Mouse (Mus musculus) C2C12 (cell line): ENCODE results near the gene Kifc1. TPM values are rescaled to one million over a fixed set of nuclear protein-coding genes. Genes with fewer than 3 reads are reported as not detected.

Experiments
- H3K27me3 ChIP-seq: one replicate; pipeline ENCODE4 v1.6.1; 2011; ENCODE audit not compliant: control insufficient read depth, insufficient read depth, insufficient read length
- H3K36me3 ChIP-seq: one replicate; pipeline ENCODE4 v1.6.1; 2011; ENCODE audit not compliant: control insufficient read depth, insufficient read depth
- H3K4me3 ChIP-seq: one replicate; pipeline ENCODE4 v1.5.1; 2011; ENCODE audit warnings: mild to moderate bottlenecking, control low read depth; ENCODE audit not compliant: poor library complexity, insufficient read depth, severe bottlenecking
- H3K79me2 ChIP-seq: one replicate; pipeline ENCODE4 v1.6.1; 2011; ENCODE audit not compliant: control insufficient read depth, insufficient read depth
- H3K79me3 ChIP-seq: one replicate; pipeline ENCODE4 v1.6.1; 2011; ENCODE audit warnings: low read depth, control low read depth
- H3ac ChIP-seq: one replicate; pipeline ENCODE3; 2011; ENCODE audit warnings: low read depth; ENCODE audit not compliant: control insufficient read depth, insufficient read length
- CEBPB ChIP-seq: IDR thresholded peaks from one replicate; pipeline ENCODE4 v1.6.1; 2011; ENCODE audit warnings: low read depth, mild to moderate bottlenecking, control low read depth, moderate library complexity
- CTCF ChIP-seq: IDR thresholded peaks from one replicate; pipeline ENCODE4 v1.5.1; 2011; ENCODE audit not compliant: control insufficient read depth, insufficient read depth, insufficient read length
- FOSL1 ChIP-seq: IDR thresholded peaks from one replicate; pipeline ENCODE4 v1.8.0; 2011; ENCODE audit warnings: mild to moderate bottlenecking, low read length; ENCODE audit not compliant: poor library complexity, insufficient read depth, severe bottlenecking
- MAX ChIP-seq: IDR thresholded peaks from one replicate; pipeline ENCODE4 v1.6.1; 2011; ENCODE audit warnings: mild to moderate bottlenecking, control low read depth
- MYOD1 ChIP-seq: IDR thresholded peaks from one replicate; pipeline ENCODE4 v1.6.1; 2011; ENCODE audit warnings: low read depth; ENCODE audit not compliant: control insufficient read depth, insufficient read length
- MYOG ChIP-seq: IDR thresholded peaks from one replicate; pipeline ENCODE4 v1.6.1; 2011; ENCODE audit not compliant: control insufficient read depth, insufficient read length; ENCODE audit errors: extremely low read depth
- USF1 ChIP-seq: IDR thresholded peaks from one replicate; pipeline ENCODE4 v1.6.1; 2011; ENCODE audit warnings: low read depth, mild to moderate bottlenecking, control low read depth, moderate library complexity
- microRNA-seq: library from miRNA; unstranded; fragments of <30 nt; microRNA quantifications from one replicate; pipeline ENCODE4, GENCODE M21; 2019; ENCODE audit warnings: borderline microRNAs expressed
- polyA plus RNA-seq: library from polyadenylated mRNA; unstranded; fragments of >200 nt; fragmentation: generic; extraction: Trizol; gene quantifications from one replicate; pipeline ENCODE4 v1.2.1, GENCODE M21; 2012; ENCODE audit warnings: missing spikeins

The Kifc1 gene
- polyA plus RNA-seq, 1 experiment = 68.6 TPM

DNA sequence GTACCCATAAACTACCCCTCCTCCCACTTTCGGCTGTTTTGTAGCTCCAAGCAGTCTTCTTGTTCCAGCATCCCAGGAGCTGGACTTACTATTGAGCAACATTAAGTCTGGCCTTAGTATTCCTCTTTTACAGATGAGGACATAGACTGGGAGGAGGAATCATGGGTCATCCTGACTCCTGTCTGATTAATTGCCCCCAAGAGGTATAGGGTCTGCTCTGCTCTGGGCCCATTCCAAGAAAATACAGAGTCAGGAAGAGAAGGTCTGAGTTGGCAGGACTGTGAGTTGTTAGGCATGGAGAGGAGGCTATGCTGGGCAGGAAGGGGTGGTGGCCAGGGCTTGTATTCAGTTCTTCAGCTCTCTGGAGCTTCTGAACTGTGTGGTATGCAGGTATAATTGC is 46.3 kb downstream of the Kifc1 start:
- Histone ChIP-seq H3K79me2 (peaks cover 10% of the 10 kb centered on the region), H3ac (no peak overlapping the region), H3K4me3 (no peak overlapping the region), H3K27me3 (no peaks in the 10 kb centered on the region), H3K79me3 (no peaks in the 10 kb centered on the region), H3K36me3 (peaks cover 12% of the 10 kb centered on the region)
- TF ChIP-seq MYOG (no peak), MYOD1 (no peak), MAX (no peak), USF1 (no peak), CTCF (no peak), FOSL1 (no peak), CEBPB (no peak)

DNA sequence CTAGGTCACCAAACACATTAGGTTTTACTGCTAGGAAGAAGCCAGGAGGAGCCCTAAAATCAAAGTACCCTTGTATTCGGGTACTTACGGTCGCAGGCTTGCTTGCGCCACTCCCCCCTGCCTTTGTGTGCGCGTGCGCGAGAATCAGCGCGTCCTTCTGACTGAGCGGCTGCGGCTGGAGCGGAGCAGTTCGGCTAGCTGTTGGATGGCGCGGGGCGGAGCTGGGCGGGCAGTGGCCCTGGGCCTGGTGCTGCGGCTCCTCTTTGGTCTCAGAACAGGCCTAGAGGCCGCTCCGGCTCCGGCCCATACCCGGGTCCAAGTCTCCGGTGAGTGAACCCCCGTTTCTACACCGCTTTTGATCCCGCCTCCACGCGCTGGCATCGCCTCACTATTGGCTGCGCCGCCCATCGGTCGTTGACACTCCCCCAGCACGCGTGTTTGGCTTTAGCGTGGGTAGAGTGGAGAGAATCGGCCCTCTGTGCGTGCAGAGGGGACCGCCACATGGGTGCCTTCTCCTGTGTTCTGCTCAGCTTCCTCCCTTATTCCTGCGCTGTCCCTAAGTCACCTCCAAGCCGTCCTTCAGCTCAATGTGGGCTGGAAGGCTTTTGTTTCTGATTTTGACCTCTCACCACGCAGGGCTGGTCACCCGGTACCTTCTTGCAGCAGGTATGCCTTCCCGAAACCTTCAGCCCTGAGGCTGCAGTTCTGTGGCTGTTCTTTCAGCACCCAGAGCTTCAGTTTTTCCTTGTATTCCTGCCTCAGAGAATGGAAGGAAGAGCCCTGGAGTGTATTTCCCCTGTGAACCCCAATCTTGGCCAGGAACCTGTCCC is 47.3 kb downstream of the Kifc1 start, which contains the start of gene Cd320:
Cd320 (plus strand) TSS at position 126 of the 830 bp plus-strand sequence.
- Histone ChIP-seq H3K79me2 (peaks cover 10% of the 10 kb centered on the region), H3K36me3 (peaks cover 22% of the 10 kb centered on the region), H3K4me3 (peak within 1 kb of the TSS; percentile 63), H3ac (peak within 1 kb of the TSS; percentile 87), H3K27me3 (no peaks in the 10 kb centered on the region), H3K79me3 (no peaks in the 10 kb centered on the region)
- no peak for TF ChIP-seq MYOD1
- no peak for TF ChIP-seq FOSL1
- no peak for TF ChIP-seq MYOG
- no peak for TF ChIP-seq CTCF
- no peak for TF ChIP-seq USF1
- TF ChIP-seq MAX = peak; percentile 13
- peak; percentile 60 for TF ChIP-seq CEBPB

DNA sequence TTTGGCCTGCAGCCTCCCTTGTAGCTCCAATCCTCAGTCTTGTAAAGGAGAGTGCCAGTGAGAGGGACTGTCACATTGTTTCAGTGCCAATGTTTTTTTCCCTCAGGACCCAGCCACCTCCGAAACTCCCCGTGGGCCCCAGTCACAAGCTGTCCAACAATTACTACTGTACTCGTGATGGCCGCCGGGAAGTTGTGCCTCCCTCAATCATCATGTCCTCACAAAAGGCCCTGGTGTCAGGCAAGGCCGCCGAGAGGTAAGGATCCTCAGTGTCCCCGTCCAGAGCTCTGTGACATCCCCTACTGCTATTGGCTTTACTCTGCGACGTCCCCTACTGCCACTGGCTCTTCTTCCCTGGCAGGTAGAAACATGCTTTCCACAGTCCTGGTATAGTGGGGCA is 60.9 kb downstream of the Kifc1 start:
- no peak overlapping the region for H3K4me3 ChIP-seq
- no peak for TF ChIP-seq CEBPB
- no peak for TF ChIP-seq MYOD1
- TF ChIP-seq MAX = no peak
- TF ChIP-seq CTCF = no peak
- no peak for TF ChIP-seq MYOG
- TF ChIP-seq FOSL1 = no peak
- no peak for TF ChIP-seq USF1
- peaks cover 46% of the 10 kb centered on the region for H3K79me2 ChIP-seq
- H3K36me3 ChIP-seq = peaks cover 51% of the 10 kb centered on the region
- H3K27me3 ChIP-seq = no peaks in the 10 kb centered on the region
- no peak overlapping the region for H3ac ChIP-seq
- H3K79me3 ChIP-seq = peaks cover 28% of the 10 kb centered on the region

DNA sequence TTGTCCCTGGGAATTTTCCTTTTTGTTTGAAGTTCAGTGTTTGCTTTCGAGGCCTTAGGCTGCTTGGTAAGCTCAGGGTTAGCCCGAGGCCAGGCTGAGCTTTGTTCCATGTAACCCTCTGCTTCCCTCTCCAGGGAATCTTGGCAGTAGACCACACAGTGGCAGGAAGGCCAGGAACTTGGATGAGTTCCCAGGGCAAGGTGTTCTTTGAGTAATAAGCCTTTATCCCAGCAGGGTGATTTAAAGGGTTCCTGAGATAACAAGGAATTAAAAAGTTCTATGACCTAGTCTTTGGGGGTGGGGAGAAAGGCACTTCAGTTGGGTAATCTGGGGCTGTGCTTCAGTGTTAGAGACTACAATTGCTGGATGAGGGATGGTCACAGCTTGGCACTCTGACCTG is 61.6 kb downstream of the Kifc1 start:
- Histone ChIP-seq H3K4me3 (no peak overlapping the region), H3K79me2 (peaks cover 48% of the 10 kb centered on the region), H3ac (no peak overlapping the region), H3K27me3 (no peaks in the 10 kb centered on the region), H3K79me3 (peaks cover 31% of the 10 kb centered on the region), H3K36me3 (peaks cover 44% of the 10 kb centered on the region)
- TF ChIP-seq MYOD1 = no peak
- no peak for TF ChIP-seq MAX
- no peak for TF ChIP-seq USF1
- TF ChIP-seq FOSL1 = no peak
- no peak for TF ChIP-seq CTCF
- TF ChIP-seq CEBPB = no peak
- TF ChIP-seq MYOG = no peak

DNA sequence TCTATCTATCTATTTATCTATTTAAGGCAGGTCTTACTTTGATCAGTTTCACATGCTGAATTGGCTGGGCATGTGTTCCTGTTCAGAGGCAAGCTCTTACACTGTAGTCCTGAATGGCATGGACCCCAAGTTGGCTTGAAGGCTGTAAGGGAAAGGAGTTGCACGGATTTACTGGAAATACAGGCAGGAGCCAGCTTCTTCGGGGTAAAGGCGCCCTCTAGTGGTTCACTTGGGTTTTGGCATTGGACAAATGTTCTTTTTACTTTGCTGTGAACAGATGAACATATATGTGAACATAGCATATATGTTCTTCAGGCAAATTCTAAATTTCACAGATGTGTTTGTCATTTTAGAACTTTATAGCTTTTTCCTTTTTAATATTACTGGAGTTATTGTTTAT is 63.6 kb downstream of the Kifc1 start:
- H3K79me3 ChIP-seq = peaks cover 50% of the 10 kb centered on the region
- no peaks in the 10 kb centered on the region for H3K27me3 ChIP-seq
- H3K4me3 ChIP-seq = no peak overlapping the region
- no peak overlapping the region for H3ac ChIP-seq
- TF ChIP-seq MAX = no peak
- TF ChIP-seq CTCF = peak; percentile 55
- peaks cover 69% of the 10 kb centered on the region for H3K79me2 ChIP-seq
- H3K36me3 ChIP-seq = peaks cover 45% of the 10 kb centered on the region

Small RNA genes lying within 50 kb of the gene (microRNA-seq; reads per million reads assigned to microRNA genes)
- not detected for gene Gm27740

Other genes with a start within 250 kb of the Kifc1 start
- gene Hnrnpm, start 203.8 kb downstream of the Kifc1 start, polyA plus RNA-seq = 129 TPM
- gene March2, start 172.0 kb downstream of the Kifc1 start, polyA plus RNA-seq = 30.9 TPM
- 97.3 TPM for gene Rab11b, start 130.1 kb downstream of the Kifc1 start, polyA plus RNA-seq
- gene Angptl4, start 108.8 kb downstream of the Kifc1 start, polyA plus RNA-seq = 212 TPM
- 5.0 TPM for gene Kank3, start 80.1 kb downstream of the Kifc1 start, polyA plus RNA-seq
- gene Rps28, start 66.1 kb downstream of the Kifc1 start, polyA plus RNA-seq = 8,619 TPM
- gene Ndufa7, start 66.1 kb downstream of the Kifc1 start, polyA plus RNA-seq = 493 TPM
- 77.8 TPM for gene Cd320, start 47.6 kb downstream of the Kifc1 start, polyA plus RNA-seq
- gene Gm7029, start 16.8 kb downstream of the Kifc1 start, polyA plus RNA-seq = not detected
- not detected for gene Platr17, start 14.5 kb upstream of the Kifc1 start, polyA plus RNA-seq
- gene Daxx, start 18.8 kb upstream of the Kifc1 start, polyA plus RNA-seq = 19.3 TPM
- gene Tapbp, start 25.2 kb upstream of the Kifc1 start, polyA plus RNA-seq = 30.5 TPM
- 30.3 TPM for gene Zbtb22, start 25.2 kb upstream of the Kifc1 start, polyA plus RNA-seq
- gene Rgl2, start 38.9 kb upstream of the Kifc1 start, polyA plus RNA-seq = 31.7 TPM
- 130 TPM for gene Pfdn6, start 49.7 kb upstream of the Kifc1 start, polyA plus RNA-seq
- 64.8 TPM for gene Wdr46, start 50.0 kb upstream of the Kifc1 start, polyA plus RNA-seq
- gene B3galt4, start 60.8 kb upstream of the Kifc1 start, polyA plus RNA-seq = 1.5 TPM
- gene Vps52, start 65.2 kb upstream of the Kifc1 start, polyA plus RNA-seq = 24.4 TPM
- 517 TPM for gene Rps18, start 65.3 kb upstream of the Kifc1 start, polyA plus RNA-seq
- 19.0 TPM for gene H2-K1, start 109.7 kb upstream of the Kifc1 start, polyA plus RNA-seq
- gene Ring1, start 134.0 kb upstream of the Kifc1 start, polyA plus RNA-seq = 26.8 TPM
- 17.6 TPM for gene H2-Ke6, start 137.4 kb upstream of the Kifc1 start, polyA plus RNA-seq
- 175 TPM for gene Slc39a7, start 141.0 kb upstream of the Kifc1 start, polyA plus RNA-seq
- gene Rxrb, start 141.2 kb upstream of the Kifc1 start, polyA plus RNA-seq = 39.0 TPM
- 0.77 TPM for gene Col11a2, start 148.8 kb upstream of the Kifc1 start, polyA plus RNA-seq
- gene H2-Oa, start 201.7 kb upstream of the Kifc1 start, polyA plus RNA-seq = not detected
- 5.2 TPM for gene H2-DMa, start 228.9 kb upstream of the Kifc1 start, polyA plus RNA-seq
- 127 TPM for gene Brd2, start 232.0 kb upstream of the Kifc1 start, polyA plus RNA-seq